Mouse (Mus musculus): Measurements from ENCODE around the gene Gas7. TPM values are rescaled to one million over a fixed set of nuclear protein-coding genes. Genes with fewer than 3 reads are reported as not detected.

Gene Gas7
- polyA plus RNA-seq, 1 experiment from 2014 or later, result 18.7 TPM

- ATAC-seq (no peak), DNase-seq (ENCODE audit: low spot score) (no peak)
- no peak overlapping the region for H3K27ac ChIP-seq (ENCODE audit: low read length)
- H3K27me3 ChIP-seq (replicated peaks; ENCODE audit: insufficient read depth, low read length), result no peaks in the 10 kb centered on the region
- WGBS, result 71% methylated on average over 3 of the region's 3 CpGs
- no peak for TF ChIP-seq CTCF (IDR thresholded peaks at IDR 0.05)
- TF ChIP-seq EP300 (IDR thresholded peaks at IDR 0.05), result no peak
- no peaks in the 10 kb centered on the region for H3K36me3 ChIP-seq (ENCODE audit: insufficient read depth, low read length)
- H3K9ac ChIP-seq (replicated peaks; ENCODE audit: low read depth), result no peak overlapping the region
- no peak overlapping the region for H3K4me2 ChIP-seq (replicated peaks; ENCODE audit: low read depth, low read length)
- no peaks in the 10 kb centered on the region for H3K9me3 ChIP-seq (ENCODE audit: low read length)
- H3K4me3 ChIP-seq (ENCODE audit: low read depth, low read length), result no peak overlapping the region
- no peaks in the 10 kb centered on the region; the same call in 1 of the 2 replicates for H3K4me1 ChIP-seq (ENCODE audit: insufficient read depth, low read depth, low read length)
These were observed 188.2 kb downstream of the Gas7 start for GRCm38 (mm10) chr11:67643465-67643864.

- Histone ChIP-seq H3K4me1 (ENCODE audit: insufficient read depth, low read depth, low read length) (no peaks in the 10 kb centered on the region; the same call in 1 of the 2 replicates), H3K27ac (ENCODE audit: low read length) (no peak overlapping the region), H3K9ac (replicated peaks; ENCODE audit: low read depth) (no peak overlapping the region), H3K36me3 (ENCODE audit: insufficient read depth, low read length) (no peaks in the 10 kb centered on the region), H3K9me3 (ENCODE audit: low read length) (no peaks in the 10 kb centered on the region), H3K4me3 (ENCODE audit: low read depth, low read length) (no peak overlapping the region), H3K4me2 (replicated peaks; ENCODE audit: low read depth, low read length) (no peak overlapping the region), H3K27me3 (replicated peaks; ENCODE audit: insufficient read depth, low read length) (no peaks in the 10 kb centered on the region)
- DNase-seq (ENCODE audit: low spot score) (peak; percentile 38), ATAC-seq (peak; percentile 75)
- TF ChIP-seq EP300 (IDR thresholded peaks at IDR 0.05), result peak; percentile 28
- no peak for TF ChIP-seq CTCF (IDR thresholded peaks at IDR 0.05)
- WGBS, result 58% methylated on average over 6 of the region's 6 CpGs
These were observed 189.5 kb downstream of the Gas7 start for GRCm38 (mm10) chr11:67644632-67645149.

DNA sequence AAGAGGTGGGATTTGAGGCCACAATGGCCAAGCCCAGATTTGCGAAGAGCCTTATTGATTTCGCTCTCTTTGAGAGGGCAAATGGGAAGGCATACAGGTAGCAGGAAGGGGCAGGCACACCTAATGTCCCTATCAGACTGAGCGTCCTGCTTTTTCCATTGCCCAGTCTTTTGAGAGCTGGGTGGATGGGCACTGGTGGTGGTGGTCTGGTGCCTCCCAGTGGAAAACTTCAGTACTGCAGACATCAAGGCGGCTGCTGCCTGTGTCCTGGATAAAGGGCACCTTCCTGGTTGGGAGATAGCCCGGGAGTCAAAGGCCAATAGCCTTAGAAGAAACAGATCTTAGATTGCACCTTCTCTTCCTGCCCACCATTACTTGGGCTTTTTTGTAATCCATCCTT lies 192.5 kb downstream of the Gas7 start:
- H3K36me3 ChIP-seq (ENCODE audit: insufficient read depth, low read length), result no peaks in the 10 kb centered on the region
- H3K27ac ChIP-seq (ENCODE audit: low read length), result no peak overlapping the region
- DNase-seq (ENCODE audit: low spot score) (peak; percentile 75), ATAC-seq (peak; percentile 54; the same call in 1 of the 2 replicates)
- TF ChIP-seq EP300 (IDR thresholded peaks at IDR 0.05) (no peak), CTCF (IDR thresholded peaks at IDR 0.05) (peak; percentile 97)
- no peaks in the 10 kb centered on the region for H3K4me1 ChIP-seq (ENCODE audit: insufficient read depth, low read depth, low read length)
- WGBS, result 30% methylated on average over 5 of the region's 5 CpGs
- H3K27me3 ChIP-seq (replicated peaks; ENCODE audit: insufficient read depth, low read length), result no peaks in the 10 kb centered on the region
- H3K9ac ChIP-seq (replicated peaks; ENCODE audit: low read depth), result no peak overlapping the region
- H3K4me2 ChIP-seq (replicated peaks; ENCODE audit: low read depth, low read length), result no peak overlapping the region
- H3K4me3 ChIP-seq (ENCODE audit: low read depth, low read length), result no peak overlapping the region
- H3K9me3 ChIP-seq (ENCODE audit: low read length), result no peaks in the 10 kb centered on the region

- Histone ChIP-seq H3K9me3 (ENCODE audit: low read length) (no peaks in the 10 kb centered on the region), H3K4me2 (replicated peaks; ENCODE audit: low read depth, low read length) (no peak overlapping the region), H3K4me1 (ENCODE audit: insufficient read depth, low read depth, low read length) (no peaks in the 10 kb centered on the region), H3K27ac (ENCODE audit: low read length) (no peak overlapping the region), H3K36me3 (ENCODE audit: insufficient read depth, low read length) (no peaks in the 10 kb centered on the region), H3K4me3 (ENCODE audit: low read depth, low read length) (no peak overlapping the region), H3K27me3 (replicated peaks; ENCODE audit: insufficient read depth, low read length) (no peaks in the 10 kb centered on the region), H3K9ac (replicated peaks; ENCODE audit: low read depth) (no peak overlapping the region)
- WGBS, result 73% methylated on average over 11 of the region's 11 CpGs
- DNase-seq (ENCODE audit: low spot score), result no peak
- no peak for TF ChIP-seq CTCF (IDR thresholded peaks at IDR 0.05)
- no peak for TF ChIP-seq EP300 (IDR thresholded peaks at IDR 0.05)
- no peak for ATAC-seq
These were observed 193.6 kb downstream of the Gas7 start for GRCm38 (mm10) chr11:67648651-67649407.

DNA sequence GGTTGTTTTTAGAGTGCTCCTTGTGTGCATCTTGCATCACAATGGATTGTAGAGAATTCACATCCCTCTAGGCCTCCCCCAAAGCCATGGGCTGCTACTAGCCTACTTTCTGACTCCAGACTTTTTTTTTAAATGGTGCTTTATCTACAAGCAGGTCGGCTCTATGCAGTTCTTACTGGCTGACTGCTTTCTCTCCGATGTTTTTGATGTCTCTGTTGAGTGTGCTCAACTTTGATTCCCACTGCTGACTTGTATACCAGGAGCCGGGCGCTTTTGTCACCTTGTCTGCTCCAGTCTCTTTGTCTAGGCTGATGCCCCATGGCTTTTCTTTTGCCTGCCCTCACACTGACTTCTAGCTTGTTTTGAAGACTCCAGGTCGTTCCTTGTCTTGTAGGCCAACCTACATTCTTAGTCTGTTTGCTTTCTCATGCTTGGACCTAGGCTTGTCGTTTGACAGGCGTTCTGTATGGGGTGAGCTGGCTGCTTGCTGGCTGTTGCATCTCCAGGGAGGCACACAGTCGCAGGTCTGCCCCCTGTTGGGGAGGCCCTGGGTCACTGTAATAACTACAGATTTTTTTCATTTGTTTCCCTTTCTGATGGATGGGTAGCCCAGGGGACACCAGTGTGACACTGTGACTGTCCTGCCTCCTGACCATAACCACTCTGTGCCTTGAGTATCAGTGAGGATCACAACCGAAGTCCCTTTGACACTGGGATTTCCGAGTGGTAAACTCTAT lies 194.9 kb downstream of the Gas7 start:
- no peak for DNase-seq (ENCODE audit: low spot score)
- no peaks in the 10 kb centered on the region for H3K36me3 ChIP-seq (ENCODE audit: insufficient read depth, low read length)
- 48% methylated on average over 10 of the region's 10 CpGs for WGBS

DNA sequence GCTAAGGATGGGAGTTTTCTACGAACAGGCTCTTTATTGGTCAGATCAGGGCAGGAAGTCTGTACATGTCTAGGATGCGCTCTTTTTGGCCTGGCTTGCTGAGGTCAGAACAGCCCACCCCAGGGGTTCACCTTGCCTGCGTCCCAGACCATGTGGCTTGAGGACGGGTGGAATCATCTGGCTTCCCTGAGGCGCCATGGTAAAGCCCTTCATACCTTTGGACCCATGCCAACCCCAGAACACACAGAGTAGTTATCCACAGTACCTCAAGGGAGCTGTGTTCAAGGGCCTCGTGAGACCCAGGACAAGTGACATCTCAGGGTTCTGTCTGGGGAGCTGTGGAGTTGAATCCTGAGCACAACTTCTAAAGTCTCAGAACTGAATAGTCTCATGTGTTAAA lies 196.5 kb downstream of the Gas7 start:
- no peak for TF ChIP-seq EP300 (IDR thresholded peaks at IDR 0.05)
- no peak for TF ChIP-seq CTCF (IDR thresholded peaks at IDR 0.05)
- Histone ChIP-seq H3K27ac (ENCODE audit: low read length) (no peak overlapping the region), H3K4me3 (ENCODE audit: low read depth, low read length) (no peak overlapping the region), H3K4me1 (ENCODE audit: insufficient read depth, low read depth, low read length) (no peaks in the 10 kb centered on the region), H3K9ac (replicated peaks; ENCODE audit: low read depth) (no peak overlapping the region), H3K9me3 (ENCODE audit: low read length) (no peaks in the 10 kb centered on the region), H3K4me2 (replicated peaks; ENCODE audit: low read depth, low read length) (no peak overlapping the region), H3K27me3 (replicated peaks; ENCODE audit: insufficient read depth, low read length) (no peaks in the 10 kb centered on the region), H3K36me3 (ENCODE audit: insufficient read depth, low read length) (no peaks in the 10 kb centered on the region)
- ATAC-seq, result no peak
- no peak for DNase-seq (ENCODE audit: low spot score)
- WGBS, result 68% methylated on average over 6 of the region's 6 CpGs

More for the DNA sequence above, 194.9 kb downstream of the Gas7 start:
- Histone ChIP-seq H3K27me3 (replicated peaks; ENCODE audit: insufficient read depth, low read length) (no peaks in the 10 kb centered on the region), H3K27ac (ENCODE audit: low read length) (no peak overlapping the region), H3K9ac (replicated peaks; ENCODE audit: low read depth) (no peak overlapping the region), H3K4me1 (ENCODE audit: insufficient read depth, low read depth, low read length) (no peaks in the 10 kb centered on the region), H3K4me3 (ENCODE audit: low read depth, low read length) (no peak overlapping the region), H3K4me2 (replicated peaks; ENCODE audit: low read depth, low read length) (no peak overlapping the region), H3K9me3 (ENCODE audit: low read length) (no peaks in the 10 kb centered on the region)
- TF ChIP-seq CTCF (IDR thresholded peaks at IDR 0.05), result peak; percentile 47
- no peak for TF ChIP-seq EP300 (IDR thresholded peaks at IDR 0.05)
- no peak for ATAC-seq

Data from lung, postnatal 0 days (tissue).